Mouse (Mus musculus): Measurements from ENCODE around the gene Arhgap9. TPM values are rescaled to one million over a fixed set of nuclear protein-coding genes. Genes with fewer than 3 reads are reported as not detected.

The Arhgap9 gene
- polyA plus RNA-seq (2015; fragmentation: Nextera tagmentation; extraction: Ambion mirVana) = 6.1 and 6.7 TPM in 2 replicates

GRCm38 (mm10) chr10:127321621-127322020 is at the start of gene Arhgap9:
Gene Arhgap9 (plus strand): TSS chr10:127321964.
- Histone ChIP-seq H3K9me3 (no peaks in the 10 kb centered on the region), H3K4me2 (replicated peaks) (no peak within 1 kb of the TSS), H3K27ac (no peak within 1 kb of the TSS), H3K27me3 (replicated peaks) (peaks cover 12% of the 10 kb centered on the region), H3K4me3 (replicated peaks) (no peak within 1 kb of the TSS), H3K4me1 (replicated peaks) (peaks cover 16% of the 10 kb centered on the region), H3K9ac (no peak within 1 kb of the TSS), H3K36me3 (no peaks in the 10 kb centered on the region)
- WGBS = 52% methylated on average over 3 of the region's 3 CpGs
- no peak for ATAC-seq

- 90% methylated on average over 5 of the region's 5 CpGs for WGBS
- Histone ChIP-seq H3K4me3 (replicated peaks) (no peak overlapping the region), H3K4me1 (replicated peaks) (peaks cover 21% of the 10 kb centered on the region), H3K9ac (no peak overlapping the region), H3K9me3 (no peaks in the 10 kb centered on the region), H3K27ac (no peak overlapping the region), H3K36me3 (peaks cover 26% of the 10 kb centered on the region), H3K27me3 (replicated peaks) (no peaks in the 10 kb centered on the region), H3K4me2 (replicated peaks) (no peak overlapping the region)
- ATAC-seq = no peak
Measured at GRCm38 (mm10) chr10:127272371-127272770, 49.4 kb upstream of the Arhgap9 start.

- 69% methylated on average over 11 of the region's 11 CpGs for WGBS
- H3K9me3 ChIP-seq = no peaks in the 10 kb centered on the region
- H3K27ac ChIP-seq = no peak overlapping the region
- peak; percentile 46; the same call in 1 of the 2 replicates for ATAC-seq
- no peak overlapping the region for H3K9ac ChIP-seq
- H3K4me2 ChIP-seq (replicated peaks) = no peak overlapping the region
- H3K36me3 ChIP-seq = peaks cover 39% of the 10 kb centered on the region
- H3K4me3 ChIP-seq (replicated peaks) = no peak overlapping the region
- H3K27me3 ChIP-seq (replicated peaks) = no peaks in the 10 kb centered on the region
- 0 out of 2 replicates have a peak, but pooled peaks cover 9% of the 10 kb centered on the region for H3K4me1 ChIP-seq (replicated peaks)
Measured at GRCm38 (mm10) chr10:127274261-127275022, 47.3 kb upstream of the Arhgap9 start.

- Histone ChIP-seq H3K4me2 (replicated peaks) (no peak overlapping the region), H3K27me3 (replicated peaks) (no peaks in the 10 kb centered on the region), H3K36me3 (peaks cover 70% of the 10 kb centered on the region), H3K27ac (no peak overlapping the region), H3K9ac (no peak overlapping the region), H3K9me3 (no peaks in the 10 kb centered on the region), H3K4me1 (replicated peaks) (peaks cover 10% of the 10 kb centered on the region; the same call in 1 of the 2 replicates), H3K4me3 (replicated peaks) (no peak overlapping the region)
- 93% methylated on average over 2 of the region's 2 CpGs for WGBS
- no peak for ATAC-seq
Measured at GRCm38 (mm10) chr10:127279730-127280129, 42.0 kb upstream of the Arhgap9 start.

GRCm38 (mm10) chr10:127281316-127281715 is 40.4 kb upstream of the Arhgap9 start:
- H3K36me3 ChIP-seq = peaks cover 73% of the 10 kb centered on the region

GRCm38 (mm10) chr10:127282620-127283215 is 39.0 kb upstream of the Arhgap9 start:
- no peak overlapping the region for H3K4me2 ChIP-seq (replicated peaks)
- ATAC-seq = no peak
- WGBS = 64% methylated on average over 13 of the region's 13 CpGs
- no peak overlapping the region for H3K4me3 ChIP-seq (replicated peaks)
- no peak overlapping the region for H3K9ac ChIP-seq
- H3K9me3 ChIP-seq = no peaks in the 10 kb centered on the region
- no peaks in the 10 kb centered on the region for H3K27me3 ChIP-seq (replicated peaks)
- peaks cover 40% of the 10 kb centered on the region for H3K4me1 ChIP-seq (replicated peaks)
- peaks cover 65% of the 10 kb centered on the region for H3K36me3 ChIP-seq
- H3K27ac ChIP-seq = no peak overlapping the region

More at GRCm38 (mm10) chr10:127281316-127281715, 40.4 kb upstream of the Arhgap9 start:
- Histone ChIP-seq H3K9me3 (no peaks in the 10 kb centered on the region), H3K27ac (no peak overlapping the region), H3K4me2 (replicated peaks) (no peak overlapping the region), H3K4me3 (replicated peaks) (no peak overlapping the region), H3K9ac (no peak overlapping the region), H3K4me1 (replicated peaks) (peaks cover 26% of the 10 kb centered on the region), H3K27me3 (replicated peaks) (no peaks in the 10 kb centered on the region)
- no peak for ATAC-seq
- WGBS = 88% methylated on average over 8 of the region's 8 CpGs

GRCm38 (mm10) chr10:127284105-127284622 is 37.6 kb upstream of the Arhgap9 start:
- Histone ChIP-seq H3K4me1 (replicated peaks) (peaks cover 41% of the 10 kb centered on the region), H3K27ac (no peak overlapping the region), H3K9ac (no peak overlapping the region), H3K27me3 (replicated peaks) (no peaks in the 10 kb centered on the region), H3K36me3 (peaks cover 56% of the 10 kb centered on the region), H3K4me3 (replicated peaks) (no peak overlapping the region), H3K4me2 (replicated peaks) (no peak overlapping the region), H3K9me3 (no peaks in the 10 kb centered on the region)
- 90% methylated on average over 7 of the region's 7 CpGs for WGBS
- no peak for ATAC-seq

GRCm38 (mm10) chr10:127284724-127285500 is 36.9 kb upstream of the Arhgap9 start:
- H3K27me3 ChIP-seq (replicated peaks) = no peaks in the 10 kb centered on the region
- H3K4me3 ChIP-seq (replicated peaks) = no peak overlapping the region
- H3K36me3 ChIP-seq = peaks cover 53% of the 10 kb centered on the region
- no peak overlapping the region for H3K9ac ChIP-seq
- no peaks in the 10 kb centered on the region for H3K9me3 ChIP-seq
- 73% methylated on average over 11 of the region's 11 CpGs for WGBS
- H3K27ac ChIP-seq = no peak overlapping the region; the same call in 1 of the 2 replicates
- no peak for ATAC-seq
- peaks cover 44% of the 10 kb centered on the region for H3K4me1 ChIP-seq (replicated peaks)
- no peak overlapping the region for H3K4me2 ChIP-seq (replicated peaks)

- WGBS = 81% methylated on average over 13 of the region's 13 CpGs
Measured at GRCm38 (mm10) chr10:127285644-127286043, 36.1 kb upstream of the Arhgap9 start.

GRCm38 (mm10) chr10:127286194-127286593 is 35.6 kb upstream of the Arhgap9 start:
- Histone ChIP-seq H3K36me3 (peaks cover 48% of the 10 kb centered on the region), H3K27ac (no peak overlapping the region), H3K9ac (peak overlapping the region; percentile 13; the same call in 1 of the 2 replicates), H3K4me1 (replicated peaks) (peaks cover 45% of the 10 kb centered on the region), H3K27me3 (replicated peaks) (no peaks in the 10 kb centered on the region), H3K4me2 (replicated peaks) (peak overlapping the region; percentile 78), H3K4me3 (replicated peaks) (no peak overlapping the region), H3K9me3 (no peaks in the 10 kb centered on the region)
- no peak for ATAC-seq
- WGBS = 75% methylated on average over 7 of the region's 7 CpGs

More at GRCm38 (mm10) chr10:127285644-127286043, 36.1 kb upstream of the Arhgap9 start:
- no peaks in the 10 kb centered on the region for H3K27me3 ChIP-seq (replicated peaks)
- no peak overlapping the region for H3K4me3 ChIP-seq (replicated peaks)
- ATAC-seq = no peak
- no peak overlapping the region for H3K4me2 ChIP-seq (replicated peaks)
- no peak overlapping the region for H3K27ac ChIP-seq
- peaks cover 45% of the 10 kb centered on the region for H3K4me1 ChIP-seq (replicated peaks)
- no peaks in the 10 kb centered on the region for H3K9me3 ChIP-seq
- H3K9ac ChIP-seq = peak overlapping the region; percentile 13; the same call in 1 of the 2 replicates
- peaks cover 53% of the 10 kb centered on the region for H3K36me3 ChIP-seq

- Histone ChIP-seq H3K36me3 (peaks cover 43% of the 10 kb centered on the region), H3K4me1 (replicated peaks) (peaks cover 47% of the 10 kb centered on the region), H3K4me2 (replicated peaks) (peak overlapping the region; percentile 78), H3K9me3 (no peaks in the 10 kb centered on the region), H3K27ac (0 out of 2 replicates have a peak overlapping the region, but pooled peaks have one; percentile 99), H3K9ac (peak overlapping the region; percentile 74), H3K27me3 (replicated peaks) (no peaks in the 10 kb centered on the region), H3K4me3 (replicated peaks) (peak overlapping the region; percentile 69)
- WGBS = 43% methylated on average over 7 of the region's 7 CpGs
- no peak for ATAC-seq
Measured at GRCm38 (mm10) chr10:127286730-127287129, 35.0 kb upstream of the Arhgap9 start.

All from intestine, embryonic 15.5 days (tissue).